Mouse (Mus musculus): ENCODE results near the gene Pmpca.

The Pmpca gene

GRCm38 (mm10) chr2:26389154-26389690 is at the start of gene Pmpca, which contains the start of gene Entr1:
Gene Pmpca, plus strand, starts transcription at chr2:26389339.
Gene Entr1, minus strand, starts transcription at chr2:26389316.
- DNase-seq (ENCODE audit: extremely low spot score, low spot score): peak; percentile 86

- no peak for DNase-seq (ENCODE audit: extremely low spot score, low spot score)
These were observed 47.6 kb upstream of the Pmpca start for GRCm38 (mm10) chr2:26341510-26341981.

DNA sequence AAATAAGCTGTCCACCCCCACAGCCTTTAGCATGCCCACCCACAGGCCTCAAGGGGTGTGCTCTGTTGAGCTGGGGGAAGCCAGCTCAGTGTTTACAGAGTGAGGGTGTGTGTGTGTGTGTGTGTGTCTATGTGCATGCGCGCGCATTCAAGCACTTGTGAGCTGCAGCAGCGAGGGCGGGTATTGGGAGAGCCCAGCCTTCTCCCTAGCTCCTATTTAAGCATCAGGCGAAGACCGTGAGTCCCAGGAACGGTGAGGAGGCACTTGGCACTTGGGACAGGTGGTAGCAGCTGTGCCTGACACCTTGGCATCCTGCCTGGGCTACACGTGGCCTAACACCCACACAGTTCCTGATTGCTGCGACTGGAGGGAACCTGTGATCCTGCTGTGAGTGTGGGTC is 47.1 kb upstream of the Pmpca start:
- DNase-seq (ENCODE audit: extremely low spot score, low spot score): no peak

GRCm38 (mm10) chr2:26342609-26343490 is 46.3 kb upstream of the Pmpca start:
- DNase-seq (ENCODE audit: extremely low spot score, low spot score): no peak

DNA sequence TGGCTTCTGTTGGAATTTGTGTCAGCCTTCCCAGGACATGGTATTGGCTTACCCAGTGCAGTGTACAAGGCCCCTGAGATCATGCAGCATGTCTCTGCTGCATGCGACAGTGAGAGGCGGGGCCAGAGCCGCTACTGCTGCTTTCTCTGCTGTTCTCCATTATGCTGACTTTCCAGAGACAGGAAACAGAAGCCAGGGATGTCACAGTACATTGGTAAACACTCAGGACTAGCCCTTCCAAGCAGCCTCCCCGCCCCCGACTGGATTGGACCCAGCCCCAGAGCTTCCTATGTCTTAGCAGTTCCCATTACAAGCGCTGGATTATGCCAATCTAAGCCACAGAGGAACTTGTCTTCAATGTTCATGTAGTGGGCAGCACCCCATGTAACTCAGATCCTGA is 40.9 kb upstream of the Pmpca start:
- no peak for DNase-seq (ENCODE audit: extremely low spot score, low spot score)

GRCm38 (mm10) chr2:26351358-26352290 is 37.5 kb upstream of the Pmpca start, which contains the start of gene Dnlz:
Gene Dnlz, minus strand, starts transcription at chr2:26352110.
- peak; percentile 91 for DNase-seq (ENCODE audit: extremely low spot score, low spot score)

DNA sequence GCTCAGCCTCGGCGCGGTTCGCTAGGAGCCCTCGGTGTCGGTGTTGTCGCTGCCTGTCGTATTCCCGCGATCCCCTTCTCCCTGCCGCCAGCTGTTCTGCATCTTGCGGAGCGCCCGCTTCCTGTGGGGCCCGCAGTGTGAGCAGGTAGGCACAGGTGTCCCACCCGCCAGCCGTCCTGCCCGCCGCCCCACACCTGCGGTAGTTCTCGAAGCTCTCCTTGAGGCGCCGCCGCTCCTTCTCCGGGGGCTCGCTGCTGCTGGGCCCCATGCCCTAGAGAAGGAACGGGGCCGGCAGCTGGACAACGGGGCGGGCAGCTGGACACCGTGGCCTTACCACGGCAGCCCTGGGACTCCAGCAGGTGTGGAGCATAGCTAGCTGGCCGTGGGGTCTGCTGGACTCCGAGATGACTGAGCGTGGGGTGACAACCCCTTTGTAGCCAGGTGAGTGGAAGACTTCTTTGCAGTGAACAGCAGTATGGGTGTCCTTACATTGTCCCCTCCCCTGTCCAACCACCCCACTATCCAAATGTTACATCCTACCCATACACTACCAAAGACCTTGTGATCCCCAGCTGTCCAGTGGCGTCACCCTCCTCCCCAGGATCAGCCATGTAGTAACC is 36.7 kb upstream of the Pmpca start:
- DNase-seq (ENCODE audit: extremely low spot score, low spot score): no peak

DNA sequence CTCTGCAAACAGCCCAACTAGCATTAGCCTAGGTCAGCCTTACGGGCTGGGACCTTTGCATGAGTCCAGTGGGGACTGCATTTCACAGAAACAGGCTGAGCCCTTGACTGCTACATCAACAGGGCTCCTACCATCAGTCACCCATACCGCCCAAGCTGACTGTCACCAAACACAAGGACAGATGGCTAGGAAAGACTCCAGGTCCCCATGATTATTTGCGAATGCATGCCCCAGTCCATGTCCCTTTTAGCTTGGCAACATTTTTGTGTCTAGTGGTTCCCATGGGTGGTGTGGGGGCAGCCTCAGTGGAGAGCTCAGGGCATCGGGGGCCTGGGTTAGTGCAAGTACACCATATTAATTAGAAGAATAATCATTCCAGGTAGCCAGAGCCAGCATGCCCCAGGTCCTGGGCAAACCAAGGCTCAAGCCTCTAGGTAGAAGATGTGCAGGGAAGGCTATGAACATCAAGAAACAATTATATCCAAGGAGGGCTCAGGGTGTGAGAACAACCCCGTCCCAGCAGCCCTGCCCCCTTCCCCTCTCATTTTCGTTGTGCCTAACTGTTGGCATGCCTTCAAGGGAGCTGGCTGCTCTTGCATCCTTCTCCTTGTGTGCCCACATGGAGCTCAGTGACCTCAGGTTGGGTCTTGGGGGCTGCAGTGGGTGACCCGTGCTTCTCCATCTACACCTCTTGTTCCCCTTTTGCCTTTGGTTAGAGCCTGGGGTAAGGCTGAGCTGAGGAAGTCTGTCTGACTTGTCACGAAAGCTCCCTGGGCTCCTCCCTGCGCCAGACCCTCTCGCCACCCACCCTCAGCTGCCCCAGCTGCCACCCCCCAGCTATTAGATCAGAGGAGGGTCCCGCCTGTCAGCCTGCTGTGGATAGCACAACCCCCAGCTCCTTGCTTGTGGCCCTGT is 35.8 kb upstream of the Pmpca start:
- no peak for DNase-seq (ENCODE audit: extremely low spot score, low spot score)

DNA sequence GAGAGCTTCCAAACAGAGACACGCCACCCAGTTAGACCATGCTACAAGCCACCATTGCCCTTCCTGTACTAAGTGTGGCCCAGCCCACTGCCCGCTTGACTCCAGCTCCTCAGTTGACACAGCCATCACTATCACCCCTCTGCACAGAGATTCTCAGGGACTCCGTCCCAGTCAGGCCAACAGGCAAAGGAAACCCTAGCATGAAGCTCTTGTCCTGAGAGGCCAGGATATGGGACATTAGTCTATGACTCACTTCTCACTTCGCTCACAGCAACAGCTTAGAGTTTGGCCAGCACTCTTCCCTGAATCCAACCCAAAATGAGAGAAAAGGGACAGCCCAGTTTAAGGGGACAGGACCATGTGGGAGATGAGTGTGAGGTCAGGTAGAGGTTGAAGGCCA is 34.7 kb upstream of the Pmpca start:
- no peak for DNase-seq (ENCODE audit: extremely low spot score, low spot score)

- DNase-seq (ENCODE audit: extremely low spot score, low spot score): no peak
These were observed 32.9 kb upstream of the Pmpca start for GRCm38 (mm10) chr2:26356231-26356630.

GRCm38 (mm10) chr2:26356678-26357077 is 32.5 kb upstream of the Pmpca start:
- DNase-seq (ENCODE audit: extremely low spot score, low spot score): no peak

DNA sequence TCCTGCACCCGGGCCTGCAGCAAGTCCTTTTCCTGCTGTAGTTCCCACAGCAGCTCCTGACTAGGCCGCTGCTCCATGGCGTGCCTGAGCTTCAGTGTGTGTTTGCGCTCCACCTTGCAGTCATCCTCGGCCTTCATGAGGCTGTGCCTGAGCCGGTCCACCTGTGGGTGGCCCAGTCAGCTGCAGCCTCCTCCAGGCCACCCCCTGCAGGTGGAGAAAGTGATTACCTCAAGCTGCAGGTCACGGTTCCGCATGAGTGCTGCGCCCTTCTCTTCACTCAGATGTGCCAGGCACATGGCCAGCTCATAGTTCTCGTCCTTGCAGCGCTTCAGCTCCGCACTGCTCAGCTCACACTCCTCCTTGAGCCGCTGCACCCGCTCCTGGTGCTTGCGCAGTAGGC is 31.7 kb upstream of the Pmpca start:
- no peak for DNase-seq (ENCODE audit: extremely low spot score, low spot score)

DNA sequence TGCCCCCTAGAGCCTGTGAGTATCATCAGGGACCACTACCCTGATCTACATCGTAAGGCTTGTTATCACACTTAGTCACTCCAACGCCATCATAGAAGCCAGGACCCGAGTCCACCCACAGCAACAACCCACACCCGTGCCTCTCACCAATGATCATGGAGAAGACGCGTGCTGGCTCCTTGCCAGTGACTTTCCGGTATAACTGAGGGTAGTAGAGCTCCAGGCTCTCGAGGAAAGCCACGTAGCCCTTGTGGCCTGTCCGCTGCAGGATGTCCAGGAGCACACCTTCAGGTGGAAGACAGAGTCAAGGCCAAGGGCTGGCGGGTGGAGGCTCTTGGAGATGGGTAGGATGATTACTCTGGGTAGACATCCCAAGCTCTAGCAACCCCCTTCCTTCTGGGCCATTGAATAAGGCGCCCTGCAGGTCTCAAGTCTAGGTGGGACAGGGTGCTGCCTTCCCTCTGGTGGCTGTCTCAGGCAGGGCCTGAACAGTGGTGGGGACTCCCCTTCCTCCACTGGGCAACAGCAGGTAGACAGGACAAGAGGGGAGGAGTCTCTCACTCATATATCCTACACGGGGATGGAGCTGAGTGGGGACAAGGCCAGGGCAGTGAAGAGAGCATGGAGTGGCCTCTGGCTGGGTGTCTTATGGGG is 30.3 kb upstream of the Pmpca start:
- no peak for DNase-seq (ENCODE audit: extremely low spot score, low spot score)

DNA sequence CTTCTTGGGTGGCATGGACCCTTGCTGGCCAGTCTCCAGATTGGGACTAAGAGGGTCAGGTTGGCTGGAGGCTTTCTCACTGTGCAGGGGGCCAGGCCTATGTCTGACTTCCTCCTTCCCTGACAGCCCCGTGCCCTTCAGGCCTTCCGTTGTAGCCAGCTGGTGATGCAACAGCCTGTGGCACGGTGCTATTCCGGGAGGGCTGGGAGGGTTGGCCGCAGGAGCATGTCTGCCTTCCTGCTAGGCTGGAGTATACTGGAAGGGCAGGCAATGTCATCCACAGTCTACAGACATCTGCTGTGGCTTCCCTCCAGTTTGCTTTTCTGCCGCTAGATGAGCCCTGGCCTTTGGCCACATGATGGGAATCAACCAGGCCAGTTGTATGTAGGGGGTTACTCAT is 29.2 kb upstream of the Pmpca start:
- no peak for DNase-seq (ENCODE audit: extremely low spot score, low spot score)

GRCm38 (mm10) chr2:26360772-26361171 is 28.4 kb upstream of the Pmpca start, which contains the start of gene Card9:
Gene Card9, minus strand, starts transcription at chr2:26360918.
- DNase-seq (ENCODE audit: extremely low spot score, low spot score): no peak

DNA sequence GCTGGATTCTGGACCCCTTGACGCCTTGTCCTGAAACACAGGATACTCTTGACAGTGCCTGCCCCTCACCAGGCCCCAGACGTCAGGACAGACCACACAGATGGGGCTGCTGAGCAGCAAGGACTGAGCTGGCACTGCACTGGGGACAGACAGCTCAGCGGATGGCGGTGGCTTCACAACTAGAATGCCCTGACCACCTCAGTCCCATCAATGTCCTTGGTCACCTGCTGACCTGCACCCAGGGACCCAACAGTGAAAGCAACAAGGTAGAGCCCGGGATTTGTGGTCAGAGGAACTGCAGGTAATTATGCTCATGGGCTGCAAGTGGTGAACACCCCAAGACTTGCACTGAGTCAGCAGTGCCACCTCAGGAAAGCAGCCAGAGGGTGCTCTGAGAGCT is 26.1 kb upstream of the Pmpca start:
- no peak for DNase-seq (ENCODE audit: extremely low spot score, low spot score)

DNA sequence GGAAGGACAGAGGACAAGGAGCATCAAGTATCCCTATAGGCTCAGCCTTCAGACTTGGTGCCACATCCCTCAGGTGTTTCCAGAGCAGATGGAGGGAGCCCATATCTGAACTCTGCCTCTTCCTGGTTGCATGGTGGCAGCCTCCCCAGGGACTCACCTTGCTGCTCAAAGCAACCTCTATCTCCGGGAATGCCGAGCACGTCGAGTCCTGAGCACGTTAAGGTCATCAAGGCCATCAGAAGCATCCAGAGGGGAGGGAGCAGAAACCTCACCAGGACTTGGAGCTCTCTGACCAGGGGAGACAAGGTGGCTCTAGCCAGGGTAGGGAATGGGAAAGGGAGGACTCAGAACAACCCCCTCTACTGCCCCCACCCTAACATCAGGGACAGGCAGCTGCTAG is 25.7 kb upstream of the Pmpca start:
- no peak for DNase-seq (ENCODE audit: extremely low spot score, low spot score)

- DNase-seq (ENCODE audit: extremely low spot score, low spot score): no peak
These were observed 24.2 kb upstream of the Pmpca start for GRCm38 (mm10) chr2:26364738-26365465.

DNA sequence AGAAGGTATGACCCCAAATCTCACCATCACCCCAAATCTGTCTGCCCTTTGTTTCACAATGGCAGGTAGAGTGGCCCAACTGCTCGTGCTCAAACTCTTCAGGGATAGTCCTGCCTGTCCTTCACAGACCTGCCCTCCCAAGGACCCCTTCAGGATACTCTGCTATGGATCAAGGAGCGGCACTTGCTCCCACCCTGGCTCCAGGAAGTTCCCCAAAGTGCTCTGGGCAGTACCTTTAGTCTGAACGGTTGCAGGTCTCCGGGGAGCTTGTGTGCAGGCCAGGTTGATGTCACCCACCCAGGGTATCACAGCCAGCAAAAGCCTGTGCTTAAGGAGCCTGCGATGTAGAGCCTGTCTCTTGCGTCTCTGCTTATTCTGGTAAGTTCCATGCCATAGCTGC is 21.2 kb upstream of the Pmpca start:
- no peak for DNase-seq (ENCODE audit: extremely low spot score, low spot score)

Measured in neural tube, embryonic 10.5 days (tissue).